Mouse (Mus musculus) skeletal muscle tissue, adult 2 months (tissue): ENCODE measurements around the gene Daam2.

Experiments used
- DNase-seq: peaks from one replicate; pipeline ENCODE4 v3.0.0-alpha.2; 2012; ENCODE audit warnings: low read depth, low spot score

Daam2 gene

DNA sequence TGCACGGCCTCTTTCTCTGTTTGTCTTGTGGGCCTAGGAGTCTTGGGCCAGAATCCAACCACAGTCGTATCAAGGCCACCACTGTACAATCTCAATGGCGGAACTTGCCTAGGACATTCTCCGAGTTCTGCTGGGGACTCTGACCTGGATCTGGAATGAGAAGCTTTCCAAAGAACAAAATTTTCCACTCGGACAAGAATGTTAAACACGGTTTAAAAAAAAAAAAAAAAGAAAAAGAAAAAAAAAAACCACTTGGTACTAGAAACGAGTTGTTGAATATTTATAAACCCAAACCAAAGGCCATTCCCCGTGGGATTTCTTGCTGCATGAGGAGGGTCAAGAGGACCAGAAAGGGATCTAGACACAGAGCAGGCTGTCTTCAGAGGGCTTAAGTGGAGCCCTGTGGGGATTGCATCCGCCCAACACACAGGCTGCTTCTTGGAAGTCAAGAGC lies 29.9 kb downstream of the Daam2 start:
- no peak for DNase-seq

DNA sequence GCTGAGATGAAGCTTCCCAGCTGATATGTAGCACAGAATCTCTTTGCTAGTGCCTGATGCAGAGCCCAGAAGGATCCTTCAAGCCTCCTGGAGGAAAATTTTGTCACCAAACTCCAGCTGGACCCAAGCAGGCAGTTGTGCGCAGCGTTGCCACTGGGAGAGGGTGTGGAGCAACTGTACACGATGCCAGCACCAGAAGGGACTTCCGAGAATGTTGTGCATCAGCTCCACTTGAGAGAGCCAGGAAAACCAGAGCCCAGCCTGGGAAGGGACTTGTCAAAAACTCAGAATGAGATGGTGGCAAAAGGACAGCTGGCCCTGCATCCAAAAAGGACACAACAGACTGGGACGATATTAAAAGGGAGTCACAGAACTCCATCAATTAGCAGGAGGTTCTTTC lies 32.5 kb downstream of the Daam2 start:
- no peak for DNase-seq

DNA sequence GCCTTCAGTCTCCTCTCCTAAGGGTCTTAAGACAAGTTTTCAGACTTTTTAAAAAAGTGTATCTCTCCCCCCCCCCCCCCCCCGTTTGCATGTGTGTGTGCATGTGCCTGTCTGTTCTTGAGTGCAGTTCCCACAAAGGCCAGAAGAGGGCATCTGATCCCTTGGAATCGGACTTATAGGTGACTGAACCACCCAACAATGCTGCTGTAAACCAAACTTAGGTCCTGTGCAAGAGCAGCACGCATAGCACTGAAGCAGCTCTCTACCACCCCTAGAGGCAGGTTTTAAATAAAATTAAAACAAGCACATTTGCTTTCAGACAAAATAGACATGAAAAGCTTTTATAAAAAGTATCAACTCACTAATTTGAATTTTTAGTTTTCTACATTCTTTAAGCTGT lies 33.9 kb downstream of the Daam2 start:
- DNase-seq: no peak

DNA sequence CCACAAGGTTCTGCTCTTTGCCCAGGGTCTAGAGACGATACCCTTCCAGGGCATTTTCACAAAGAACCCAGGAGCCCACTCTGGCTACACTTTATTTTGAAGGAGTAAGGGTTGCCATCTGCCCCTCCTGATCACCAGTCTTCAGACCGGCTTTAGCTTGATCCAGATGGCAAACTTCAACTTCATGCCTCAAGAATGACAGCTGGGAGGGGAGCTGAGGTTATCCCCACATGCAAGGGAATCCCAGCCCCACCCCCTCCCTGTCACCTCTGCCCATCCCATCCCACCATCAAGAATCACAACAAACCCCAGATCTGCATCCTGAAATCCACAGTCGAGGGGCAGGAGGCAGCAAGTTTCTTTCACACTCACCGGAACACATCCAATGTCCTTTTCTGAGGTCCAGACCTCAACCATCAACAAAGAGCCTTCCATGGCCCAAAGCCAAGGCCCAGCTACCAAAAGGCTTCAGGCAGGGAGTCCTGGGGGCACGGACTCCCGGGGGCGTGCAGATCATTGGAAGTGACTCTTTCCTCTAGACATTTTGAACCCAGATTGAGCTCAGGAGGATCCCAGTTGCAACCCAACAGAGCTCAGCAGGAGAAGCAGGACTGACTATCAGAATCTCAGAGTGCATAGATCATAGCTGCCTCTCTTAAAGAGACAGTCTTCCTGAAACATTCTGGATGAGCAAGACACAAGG lies 35.5 kb downstream of the Daam2 start:
- no peak for DNase-seq

DNA sequence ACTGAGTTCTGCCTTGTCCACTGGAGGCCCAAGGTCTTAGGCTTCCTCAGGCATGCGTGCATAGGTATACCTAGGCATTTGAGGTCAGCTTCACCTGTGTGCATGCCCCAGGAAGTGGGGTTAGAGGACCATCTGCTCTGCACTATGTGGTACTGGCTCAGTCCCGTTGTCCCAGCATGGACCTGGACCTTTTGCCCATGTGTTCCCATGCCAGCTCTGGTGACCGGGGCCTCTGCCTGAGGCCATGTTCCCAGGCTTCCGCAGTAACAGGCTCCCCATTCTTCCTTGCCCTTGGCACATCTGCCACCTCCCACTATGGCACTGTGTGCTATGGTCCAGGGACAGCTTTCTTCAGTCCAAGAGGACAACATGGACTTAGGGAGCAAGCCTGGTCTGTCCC lies 36.1 kb downstream of the Daam2 start:
- no peak for DNase-seq

DNA sequence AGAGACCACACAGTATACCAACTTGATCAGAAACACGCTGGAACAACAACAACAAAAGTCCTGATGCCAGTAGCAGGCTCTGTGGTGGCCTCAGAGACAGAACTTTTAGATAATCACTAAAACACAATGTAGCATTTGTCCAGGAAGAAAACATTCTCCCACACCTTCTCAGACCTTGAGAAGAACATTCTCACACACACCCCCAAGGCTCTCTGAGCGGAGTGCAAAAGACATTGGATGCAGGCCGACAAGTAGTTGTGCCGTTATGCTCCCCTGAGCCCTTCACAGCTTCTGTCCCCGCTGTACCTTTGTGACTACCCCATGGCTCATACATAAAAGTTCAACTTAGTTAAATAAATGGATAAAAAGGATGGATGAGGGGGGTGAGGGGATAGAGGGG lies 37.6 kb downstream of the Daam2 start:
- DNase-seq: no peak

DNA sequence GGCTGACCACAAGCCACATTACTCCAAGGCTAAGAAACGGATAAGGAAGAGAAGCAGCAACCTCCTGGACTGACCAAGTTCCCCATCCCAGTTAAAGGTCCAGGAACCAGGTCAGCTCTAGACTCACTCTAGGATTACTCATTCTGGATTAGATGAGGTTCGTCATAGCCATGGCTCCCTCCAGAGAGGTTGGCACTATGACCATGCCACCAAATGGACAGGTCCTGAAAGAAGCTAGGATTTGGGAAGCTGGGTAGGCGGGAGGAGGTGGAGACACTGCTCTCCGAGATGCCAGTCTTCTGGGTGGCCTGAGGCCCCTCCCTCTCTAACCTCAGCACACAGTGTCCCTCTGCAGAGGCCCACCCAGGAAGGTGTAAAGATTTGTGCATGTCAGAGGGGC lies 38.2 kb downstream of the Daam2 start:
- DNase-seq: no peak

DNA sequence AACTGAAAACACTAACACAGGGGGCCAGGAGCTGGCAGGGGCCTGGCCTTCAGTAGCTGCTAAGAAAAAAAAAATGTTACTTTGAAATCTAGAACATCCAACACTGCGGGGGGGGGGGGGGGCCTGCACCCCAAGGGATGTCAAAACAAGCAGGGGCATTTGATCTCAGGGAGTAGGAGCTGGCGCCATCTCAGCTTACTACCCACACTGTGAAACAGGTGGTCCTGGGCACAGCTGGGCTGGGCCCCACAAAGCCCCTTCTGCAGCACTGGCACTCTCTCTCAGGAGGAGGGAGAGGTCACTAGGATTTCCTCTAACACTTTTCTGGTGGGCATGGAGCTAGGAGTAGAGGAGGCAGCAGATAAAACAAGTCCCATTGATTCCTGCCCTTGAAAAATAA lies 39.6 kb downstream of the Daam2 start:
- DNase-seq: no peak

DNA sequence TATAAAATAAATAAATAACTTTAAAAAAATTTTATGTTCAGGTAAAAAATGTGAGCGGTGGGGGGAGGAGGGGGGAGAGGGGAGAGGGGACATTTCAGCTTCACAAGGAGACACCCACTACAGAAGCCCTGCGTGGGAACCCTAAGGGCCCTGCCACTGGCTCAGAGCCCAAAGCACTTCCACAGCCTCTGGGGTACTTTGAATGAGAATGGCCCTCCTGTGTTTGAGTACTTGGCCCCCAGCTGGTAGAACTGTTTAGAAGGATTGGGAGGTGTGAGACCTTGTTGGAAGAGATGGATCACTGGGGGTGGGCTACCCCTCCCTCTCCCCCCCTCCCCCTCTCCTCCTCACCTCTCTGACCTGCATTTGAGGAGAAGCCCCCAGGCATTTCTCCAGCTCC lies 41.7 kb downstream of the Daam2 start:
- no peak for DNase-seq

DNA sequence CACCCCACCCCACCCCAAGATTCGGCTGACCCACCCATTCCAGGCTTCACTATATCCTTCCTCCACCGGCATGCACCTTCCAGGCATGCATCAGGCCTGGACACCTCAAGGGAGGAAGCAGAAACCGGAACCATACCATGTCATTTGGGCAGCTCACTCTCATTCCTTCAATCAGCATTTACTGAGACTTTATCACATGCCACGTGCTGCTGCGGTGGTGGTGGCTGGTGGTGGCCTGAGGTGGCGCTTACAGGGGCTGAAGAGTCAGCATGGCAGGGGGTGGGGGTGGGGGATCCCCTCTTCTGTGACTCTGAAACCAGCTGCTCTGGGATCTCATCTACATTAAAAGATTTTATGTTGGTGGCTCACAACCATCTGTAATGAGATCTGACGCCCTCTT lies 42.1 kb downstream of the Daam2 start:
- DNase-seq: no peak

DNA sequence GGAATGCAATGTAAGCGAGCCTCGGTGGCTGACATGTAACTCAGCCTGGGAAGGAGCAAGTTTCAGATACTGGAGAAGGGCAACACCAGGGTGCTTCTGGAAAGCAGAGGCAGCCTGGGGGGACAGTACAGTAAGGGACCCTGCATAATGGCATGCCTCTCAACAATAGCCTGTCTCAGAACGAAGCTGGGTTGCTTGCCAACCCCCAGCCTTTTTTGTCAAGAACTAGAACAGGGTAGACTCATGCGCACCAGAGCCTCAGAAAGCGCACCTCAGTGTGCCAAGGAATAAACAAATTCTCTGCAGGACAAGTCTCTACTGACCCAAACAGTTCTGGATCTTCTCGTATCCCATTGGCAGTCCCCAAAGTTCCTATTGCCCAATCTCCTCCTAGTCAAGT lies 43.5 kb downstream of the Daam2 start:
- DNase-seq: no peak

DNA sequence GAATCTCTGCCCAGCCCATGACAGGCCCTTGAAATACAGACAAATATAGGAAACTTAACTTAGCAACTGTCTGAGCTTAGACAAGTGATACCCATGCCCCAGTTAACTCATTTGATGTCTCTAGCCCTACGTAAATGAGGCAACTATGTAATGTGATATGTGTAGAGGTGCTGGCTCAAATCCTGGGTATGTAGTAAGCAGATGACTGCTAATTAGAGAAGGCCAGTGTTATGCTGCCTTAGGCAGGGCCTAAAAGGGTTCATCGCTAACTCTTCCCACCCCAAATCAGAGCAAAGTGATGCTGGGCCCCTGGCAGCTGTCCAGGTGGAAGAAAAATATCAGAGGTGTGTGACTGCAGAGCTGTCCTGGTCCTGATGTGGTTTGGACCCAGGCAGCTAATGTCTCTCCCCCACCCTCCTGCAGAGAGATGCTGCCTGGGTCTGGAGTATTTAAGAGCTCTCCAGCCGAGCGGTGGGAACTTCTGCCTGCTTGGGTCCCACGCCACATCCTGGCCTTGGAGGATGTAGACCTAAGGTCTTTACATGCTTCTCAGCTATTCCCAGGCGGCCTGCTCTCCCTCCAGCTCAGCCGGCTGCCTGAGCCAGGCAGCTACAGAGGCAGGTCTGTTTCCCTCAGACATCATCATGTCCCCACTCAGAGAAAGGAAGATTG lies 44.4 kb downstream of the Daam2 start:
- peak; percentile 70 for DNase-seq

DNA sequence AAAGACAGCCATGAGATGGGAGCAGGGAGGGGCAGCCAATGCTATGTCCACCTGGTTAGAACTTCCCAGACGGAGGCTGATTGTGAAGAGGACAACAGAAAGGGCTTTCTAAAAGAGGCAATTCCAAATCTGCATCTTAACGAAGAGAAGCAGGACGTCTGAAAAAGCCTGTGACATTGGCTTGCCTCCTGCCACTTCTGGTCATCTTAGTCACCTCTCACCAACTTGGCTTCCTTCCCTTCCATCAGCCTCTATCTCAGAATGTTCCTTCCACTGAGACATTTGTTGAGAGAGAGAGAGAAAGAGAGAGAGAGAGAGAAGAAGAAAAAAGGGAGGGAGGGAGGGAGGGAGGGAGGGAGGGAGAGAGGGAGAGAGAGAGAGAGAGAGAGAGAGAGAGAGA lies 47.1 kb downstream of the Daam2 start:
- DNase-seq: no peak

DNA sequence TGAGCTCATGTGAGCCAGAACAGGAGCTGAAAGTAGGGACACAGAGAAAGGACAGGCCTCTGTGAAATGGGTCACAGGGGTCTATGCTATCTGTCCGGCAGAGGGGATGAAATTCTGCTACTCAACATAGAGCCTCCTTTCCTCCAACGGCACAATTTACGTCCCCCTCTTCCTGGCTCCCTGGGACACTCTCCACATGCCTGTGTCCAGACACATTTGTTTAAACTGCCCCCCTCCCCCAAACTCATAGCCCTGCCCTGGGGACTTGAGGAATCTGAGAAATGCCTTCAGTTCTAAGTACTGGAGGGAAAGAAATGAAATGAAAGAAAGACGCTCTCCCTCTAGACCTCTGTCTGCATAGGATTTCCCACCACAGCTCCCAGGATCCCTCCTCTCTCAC lies 48.5 kb downstream of the Daam2 start:
- no peak for DNase-seq

DNA sequence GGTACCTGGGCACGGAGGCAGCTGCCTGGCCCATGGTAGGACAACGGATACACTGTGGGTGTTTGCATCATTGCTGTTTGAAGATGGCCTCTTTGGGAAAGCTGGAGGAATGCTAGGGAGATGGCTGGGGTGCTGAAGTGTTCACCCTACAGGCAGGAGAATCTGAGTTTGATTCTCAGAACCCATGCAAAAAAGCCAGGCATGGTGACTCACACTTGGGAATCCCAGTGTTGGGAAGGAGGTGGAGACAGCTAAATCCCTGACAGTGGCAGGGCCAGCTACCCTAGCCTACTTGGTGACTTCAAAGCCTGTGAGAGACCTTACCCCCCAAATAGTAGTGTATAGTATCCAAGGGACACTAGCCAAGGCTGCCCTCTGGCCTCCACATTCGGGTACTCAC lies 49.0 kb downstream of the Daam2 start:
- DNase-seq: no peak

DNA sequence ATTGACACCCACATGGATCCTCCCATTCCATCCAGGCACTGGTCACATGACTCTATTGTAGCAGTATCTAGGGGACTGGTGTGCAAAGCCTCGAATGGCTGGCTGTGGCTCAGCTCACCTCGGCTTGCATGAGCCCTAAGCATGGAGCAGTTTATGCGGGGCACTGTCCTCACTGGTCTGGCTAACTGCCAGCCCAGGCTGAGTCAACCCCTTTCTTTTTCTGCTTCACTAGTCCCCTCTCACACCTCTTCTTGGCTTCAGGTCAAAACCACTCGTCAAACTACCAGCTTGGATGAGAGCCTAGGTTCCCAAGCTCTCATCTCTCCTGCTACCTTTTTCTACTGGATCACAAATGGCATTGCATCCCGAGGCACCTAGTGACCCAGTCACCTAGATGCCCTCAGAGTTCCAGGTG lies 51.5 kb downstream of the Daam2 start:
- no peak for DNase-seq

DNA sequence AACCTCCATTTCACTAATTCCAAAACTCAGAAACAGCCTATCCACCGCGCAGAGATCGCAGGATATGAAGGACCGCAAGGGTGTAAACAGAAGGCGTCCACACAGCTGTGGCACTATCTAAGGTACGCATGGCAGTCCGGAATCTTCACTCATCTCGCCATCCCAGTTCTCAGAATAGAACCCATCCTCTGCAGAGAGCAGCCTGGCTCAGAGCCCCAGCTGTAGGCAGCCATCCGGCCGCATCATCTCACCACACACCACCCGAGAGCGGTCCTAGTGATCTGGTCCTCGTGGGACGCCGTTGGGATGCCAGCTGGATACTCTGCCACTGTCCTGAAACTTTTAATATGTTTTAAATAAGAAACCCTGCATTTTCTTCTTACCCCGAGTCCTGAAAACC lies 54.7 kb downstream of the Daam2 start:
- no peak for DNase-seq

DNA sequence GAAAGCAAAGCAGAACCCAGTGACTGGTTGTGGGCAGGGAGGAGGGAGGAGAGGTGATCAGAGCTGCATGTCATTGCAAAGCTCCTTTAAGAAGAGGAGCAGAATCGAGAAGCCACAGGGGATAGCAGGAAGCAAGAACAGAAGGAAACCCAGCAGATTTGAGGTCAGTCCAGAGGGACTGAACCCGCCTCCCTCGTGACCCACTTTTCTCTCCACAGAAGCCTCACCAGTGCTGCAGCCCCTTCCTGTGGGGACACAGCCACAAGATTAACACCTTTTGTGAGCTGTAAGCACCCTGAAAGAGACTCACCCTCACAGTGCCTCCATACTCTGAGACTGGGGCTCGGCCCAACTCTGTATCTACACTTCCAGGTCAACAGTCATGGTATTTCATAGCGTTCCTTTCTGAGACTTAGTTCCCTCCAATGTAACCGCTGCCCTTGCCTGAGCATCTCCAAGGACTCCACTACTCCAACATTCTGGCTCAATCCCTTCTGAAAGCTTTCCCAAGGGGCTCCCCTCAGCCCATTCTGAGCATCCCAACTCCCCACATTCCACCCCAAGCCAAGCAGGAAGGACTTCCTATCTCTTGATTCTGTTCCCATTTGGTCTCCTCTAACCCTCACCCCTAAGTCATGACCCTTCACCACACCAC lies 60.8 kb downstream of the Daam2 start:
- DNase-seq: no peak

DNA sequence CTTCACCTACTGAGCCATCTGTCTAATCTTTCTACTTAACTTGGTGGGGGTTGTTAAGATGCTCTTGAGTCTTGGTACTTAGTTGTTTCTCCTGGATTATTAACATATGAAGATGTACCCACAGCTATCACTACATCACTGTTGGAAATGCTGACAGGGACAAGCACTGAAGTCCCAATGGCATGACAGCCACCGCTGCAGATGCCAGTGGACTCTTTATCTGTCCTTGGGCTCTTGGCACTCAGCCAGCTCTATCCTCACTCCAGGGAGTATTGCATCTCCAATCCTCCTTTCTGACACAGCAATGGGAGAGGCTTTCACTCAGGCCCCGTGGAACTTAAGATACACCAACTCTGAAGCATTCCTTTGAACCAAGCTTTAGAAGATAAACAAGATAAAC lies 63.9 kb downstream of the Daam2 start:
- DNase-seq: no peak

DNA sequence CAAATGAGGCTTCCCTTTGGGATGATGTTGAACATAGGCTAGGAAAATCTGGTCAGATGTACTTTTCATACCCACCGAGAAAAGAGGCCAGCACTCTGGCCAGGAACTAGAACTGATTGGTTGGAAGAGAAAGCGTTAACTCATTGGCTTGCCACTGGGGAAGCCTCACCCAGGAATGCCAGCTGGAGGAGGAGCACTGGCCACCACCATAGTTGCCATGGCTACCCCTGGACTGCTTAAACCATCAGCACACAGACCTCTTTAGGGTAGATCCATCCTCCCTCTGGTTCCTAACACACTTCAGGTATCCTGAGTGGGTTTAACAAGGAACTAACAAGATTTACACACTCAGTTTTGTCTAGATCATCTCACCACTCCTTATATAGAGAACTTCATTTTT lies 64.5 kb downstream of the Daam2 start:
- no peak for DNase-seq

DNA sequence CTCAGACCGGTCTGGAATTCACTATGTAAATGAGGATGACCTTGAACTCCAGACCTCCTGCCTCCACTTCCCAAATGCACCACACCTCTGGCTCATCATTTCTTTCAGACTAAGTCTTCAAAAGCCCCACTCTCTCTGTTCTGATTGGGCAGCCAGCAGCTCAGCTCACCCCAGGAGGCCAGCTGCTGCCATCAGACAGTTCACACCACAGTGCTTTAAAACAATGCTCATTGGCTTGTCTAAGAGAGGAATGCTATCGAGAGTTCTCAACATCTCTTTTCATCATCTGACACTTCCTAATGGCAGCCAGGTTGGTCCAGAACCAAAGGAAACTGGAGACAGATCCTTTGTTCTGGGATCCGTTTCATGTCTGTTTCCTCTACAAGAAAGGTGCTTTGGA lies 66.0 kb downstream of the Daam2 start:
- no peak for DNase-seq

DNA sequence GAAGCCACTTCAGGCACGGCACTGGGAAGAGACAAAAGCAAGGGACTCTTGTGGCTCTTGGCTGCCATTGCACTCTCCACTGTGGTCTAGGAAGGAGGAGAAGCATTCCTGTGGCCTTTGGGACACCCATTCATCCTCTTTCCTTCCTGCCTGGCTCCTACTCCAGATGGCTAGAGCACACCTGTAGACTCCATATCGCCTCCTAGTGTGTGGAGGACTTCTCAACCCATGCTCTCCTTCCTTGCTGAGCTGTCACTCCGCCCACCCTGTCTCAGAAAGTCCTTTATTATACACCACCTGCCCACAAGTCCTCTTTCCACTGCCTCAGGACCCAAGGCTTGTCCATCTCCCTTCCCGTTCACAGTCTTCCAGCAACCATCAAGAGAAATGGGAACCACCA lies 70.9 kb downstream of the Daam2 start:
- DNase-seq: no peak

DNA sequence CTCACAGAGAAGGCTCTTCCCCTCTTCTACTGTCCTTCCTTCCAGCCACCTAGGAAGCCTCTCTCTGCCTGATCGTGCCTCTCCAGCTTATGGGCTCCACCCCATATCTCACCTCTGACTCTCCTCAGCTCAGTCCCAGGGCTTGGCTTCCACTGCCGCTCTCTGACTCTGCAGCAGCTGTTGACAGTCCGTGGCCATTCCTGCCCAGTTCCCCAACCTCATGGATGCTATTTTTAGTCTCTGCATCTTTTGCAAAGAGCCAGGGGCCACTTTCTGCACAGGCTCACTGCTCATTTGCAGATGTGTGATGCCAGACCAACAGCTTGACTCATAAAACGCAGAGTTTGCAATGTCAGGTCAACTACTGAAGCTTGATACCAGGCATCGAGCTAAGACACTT lies 75.0 kb downstream of the Daam2 start:
- peak; percentile 57 for DNase-seq
